Mouse (Mus musculus) ES-E14 (cell line): ENCODE data around the gene Hyal2.

Experiments used
- HCFC1 ChIP-seq: IDR thresholded peaks from 2 replicates; pipeline ENCODE4 v1.6.1; 2012; ENCODE audit warnings: low read length, inconsistent platforms, borderline replicate concordance; ENCODE audit not compliant: insufficient read depth
- MAFK ChIP-seq: IDR thresholded peaks from 2 replicates; pipeline ENCODE4 v1.6.1; 2014; ENCODE audit warnings: mild to moderate bottlenecking, low read depth, low read length, inconsistent platforms; ENCODE audit not compliant: insufficient read depth
- ZNF384 ChIP-seq: IDR thresholded peaks from 2 replicates; pipeline ENCODE4 v1.6.1; 2012; ENCODE audit warnings: low read depth, low read length, inconsistent platforms

- TF ChIP-seq ZNF384 (no peak), MAFK (no peak), HCFC1 (no peak)
Observed at GRCm38 (mm10) chr9:107590773-107591060, 23.0 kb downstream of the Hyal2 start.
